Mouse (Mus musculus) Muller cell, postnatal 12 days (primary cell): ENCODE results near the gene Rragc.

Experiments
- DNase-seq: peaks from one replicate; pipeline ENCODE4 v3.0.0-alpha.2; 2015; ENCODE audit errors: inconsistent ontology term

Rragc gene

GRCm38 (mm10) chr4:123952059-123952458 lies 34.8 kb downstream of the Rragc start:
- DNase-seq, result no peak

GRCm38 (mm10) chr4:123956703-123957491 lies 39.7 kb downstream of the Rragc start:
- peak; percentile 82 for DNase-seq

DNA sequence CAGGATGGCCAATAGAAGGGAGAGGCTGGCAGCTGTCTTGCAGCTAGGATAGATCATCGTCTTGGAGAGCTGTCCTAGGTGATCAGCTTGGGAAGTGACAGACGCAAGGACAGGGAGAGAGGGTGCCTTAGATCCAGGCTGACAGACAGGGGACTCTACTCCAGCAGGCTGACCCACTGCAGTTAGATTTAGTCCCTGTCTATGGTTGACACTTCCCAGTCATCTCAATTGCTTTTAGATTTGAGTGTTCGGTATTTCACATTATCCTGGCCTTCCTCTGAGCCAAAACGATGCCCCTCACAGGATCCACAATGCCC lies 40.2 kb downstream of the Rragc start:
- no peak for DNase-seq

GRCm38 (mm10) chr4:123957891-123958290 lies 40.6 kb downstream of the Rragc start:
- DNase-seq, result no peak

DNA sequence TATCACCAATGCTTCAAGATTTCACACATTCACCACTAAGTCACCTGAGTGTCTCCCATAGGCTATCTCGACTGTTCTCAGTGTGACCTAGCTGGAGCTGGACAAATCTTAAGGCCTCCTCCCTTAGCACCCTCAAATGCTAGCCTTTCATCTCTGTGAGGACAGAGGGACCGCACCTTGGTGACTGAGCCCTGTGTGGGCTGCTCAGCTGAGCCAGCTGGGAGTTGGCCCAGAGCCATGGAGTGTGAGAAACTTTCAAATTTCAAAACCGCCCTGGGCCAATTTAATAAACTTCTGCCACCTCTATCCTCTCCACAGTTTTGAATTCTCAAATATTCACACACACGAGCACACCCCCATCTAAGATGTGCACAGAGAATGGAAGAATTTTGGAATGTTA lies 43.7 kb downstream of the Rragc start:
- no peak for DNase-seq

DNA sequence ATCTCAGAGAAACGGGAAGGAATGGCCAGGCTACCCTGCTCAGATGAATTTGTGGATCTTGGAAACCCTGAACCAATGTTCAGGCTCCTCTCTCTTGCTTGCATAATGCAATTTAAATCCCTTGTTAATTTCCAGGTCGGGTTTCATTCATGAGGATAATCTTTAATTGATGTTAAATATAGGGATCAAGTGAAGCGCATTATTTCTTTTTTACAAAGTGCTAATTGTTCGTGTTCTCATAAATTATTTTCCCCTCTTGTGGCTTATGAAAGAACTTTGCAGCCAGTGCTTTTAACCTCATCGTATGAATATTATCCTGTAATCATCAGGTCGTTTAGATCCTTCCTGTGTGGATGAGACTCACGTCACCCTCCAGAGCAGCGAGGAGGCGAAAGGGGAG lies 45.5 kb downstream of the Rragc start:
- no peak for DNase-seq

- no peak for DNase-seq
These were observed 51.5 kb downstream of the Rragc start for GRCm38 (mm10) chr4:123968663-123969321.

DNA sequence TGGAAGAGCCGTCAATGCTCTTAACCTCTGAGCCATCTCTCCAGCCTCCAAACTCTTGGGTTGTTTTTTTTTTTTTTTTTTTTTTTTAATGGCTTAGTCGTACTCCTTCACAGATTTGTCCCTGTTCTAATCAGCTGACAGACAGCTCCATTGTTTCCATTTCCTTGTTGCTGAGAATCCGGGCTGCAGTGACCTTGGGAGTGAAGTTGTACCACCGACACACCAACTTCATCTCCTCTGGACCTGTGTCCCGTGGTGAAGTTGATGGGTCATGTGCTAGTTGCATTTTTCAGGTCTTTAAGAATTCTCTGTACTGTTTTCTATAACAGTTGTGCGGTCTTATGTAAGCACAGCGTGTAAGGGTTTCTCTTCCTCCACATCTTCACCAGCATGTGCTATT lies 52.2 kb downstream of the Rragc start:
- no peak for DNase-seq

DNA sequence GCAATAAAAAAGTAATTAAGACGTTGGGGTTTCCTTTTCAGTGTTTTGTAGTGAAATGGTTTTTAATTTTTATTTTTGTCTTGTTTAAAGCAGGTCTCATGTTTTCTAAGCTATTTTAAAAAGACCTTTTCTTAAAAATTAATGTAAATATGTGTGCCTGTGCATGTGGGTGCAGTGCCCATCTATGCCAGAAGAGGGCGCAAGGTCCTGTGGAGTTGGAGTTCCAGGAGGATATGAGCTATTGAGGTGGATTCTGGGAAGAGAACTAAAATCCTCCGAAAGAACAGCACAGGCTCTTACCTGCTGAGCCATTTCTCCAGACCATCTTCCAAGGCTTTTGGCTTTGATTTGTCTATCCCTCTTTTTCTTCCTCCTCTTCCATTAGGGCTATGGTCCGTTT lies 53.8 kb downstream of the Rragc start:
- no peak for DNase-seq

DNA sequence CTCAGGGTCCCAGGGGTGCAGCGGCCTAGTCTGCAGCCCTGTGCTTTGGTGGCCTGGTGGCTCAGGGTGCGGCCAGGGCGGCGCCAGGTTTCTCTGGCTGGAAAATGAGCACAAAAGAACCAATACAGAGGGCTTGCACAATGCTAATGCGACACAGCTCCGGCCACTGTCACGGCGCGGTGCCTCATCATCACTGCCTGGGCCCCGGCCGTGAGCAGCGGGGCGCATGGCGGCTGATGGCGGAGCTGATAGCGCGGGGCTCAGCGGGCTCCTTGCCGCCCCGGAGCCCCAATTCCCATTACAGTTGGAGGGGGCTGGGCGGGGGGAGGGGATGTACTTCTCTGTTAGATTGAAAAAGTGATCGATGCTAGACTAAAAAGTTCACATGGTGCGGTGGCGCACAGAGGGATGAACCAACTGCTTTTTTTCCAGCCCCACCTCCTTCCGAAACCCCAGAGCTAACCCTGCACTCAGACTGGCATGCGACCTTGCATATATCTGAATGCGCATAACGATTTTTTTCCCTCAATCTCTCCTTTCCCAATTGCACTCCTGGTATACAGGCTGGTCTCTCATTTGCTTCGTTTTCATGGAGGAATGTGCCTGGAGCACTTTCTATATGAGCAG lies 55.3 kb downstream of the Rragc start:
- DNase-seq, result no peak

DNA sequence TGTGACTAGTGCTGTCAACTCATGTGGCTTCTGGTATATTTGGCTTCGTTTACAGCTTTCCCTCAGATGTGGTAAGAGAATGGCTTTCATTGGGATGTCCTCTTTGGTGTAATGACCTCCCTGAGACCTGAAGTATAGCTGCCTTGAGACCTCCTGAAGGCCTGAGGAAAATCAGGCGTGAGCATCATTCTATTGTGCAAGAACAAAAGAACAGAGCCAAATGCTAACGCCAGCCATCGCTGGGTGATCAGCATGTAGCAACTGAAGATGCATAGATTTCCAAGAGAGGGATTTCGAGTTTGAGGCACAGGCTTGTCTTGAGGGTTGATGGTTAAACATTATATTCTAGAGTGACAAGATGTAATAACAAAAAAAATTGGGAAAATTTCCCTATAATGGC lies 64.9 kb downstream of the Rragc start:
- DNase-seq, result no peak
